Mouse (Mus musculus) liver, embryonic 15.5 days (tissue): ENCODE measurements around the gene Gm6121. TPM values are rescaled to one million over a fixed set of nuclear protein-coding genes. Genes with fewer than 3 reads are reported as not detected.
"Not testable (repeated sequence)": the region's sequence is repeated elsewhere in the genome, so short reads cannot be mapped to it uniquely, and the experiment has no call there.

ENCODE experiments used
- ATAC-seq: fragments of 200-750 bp; cut with Nextera tagmentation; 2 replicates; pipeline ENCODE4 v1.8.0; 2017; ENCODE audit warnings: moderate number of reproducible peaks, mild to moderate bottlenecking, moderate library complexity; ENCODE audit not compliant: insufficient read depth
- H3K27ac ChIP-seq: fragments of 300-500 bp; sonication (generic); replicated peaks from 2 replicates; pipeline ENCODE4 v1.5.1; 2015; ENCODE audit warnings: mild to moderate bottlenecking, inconsistent platforms
- H3K27me3 ChIP-seq: fragments of 300-500 bp; sonication (generic); 2 replicates; pipeline ENCODE4 v1.6.1; 2015; ENCODE audit warnings: mild to moderate bottlenecking, inconsistent platforms
- H3K36me3 ChIP-seq: fragments of 300-500 bp; sonication (generic); replicated peaks from 2 replicates; pipeline ENCODE4 v1.6.1; 2015; ENCODE audit warnings: moderate library complexity, mild to moderate bottlenecking, inconsistent platforms
- H3K4me1 ChIP-seq: fragments of 300-500 bp; sonication (generic); replicated peaks from 2 replicates; pipeline ENCODE4 v1.6.1; 2015; ENCODE audit warnings: inconsistent platforms
- H3K4me2 ChIP-seq: fragments of 300-500 bp; sonication (generic); 2 replicates; pipeline ENCODE4 v1.6.1; 2015; ENCODE audit warnings: moderate library complexity, mild to moderate bottlenecking, inconsistent platforms
- H3K4me3 ChIP-seq: fragments of 300-500 bp; sonication (generic); replicated peaks from 2 replicates; pipeline ENCODE4 v1.5.1; 2015; ENCODE audit warnings: mild to moderate bottlenecking, inconsistent platforms
- H3K9ac ChIP-seq: fragments of 300-500 bp; sonication (generic); 2 replicates; pipeline ENCODE4 v1.6.1; 2015; ENCODE audit warnings: moderate library complexity, mild to moderate bottlenecking, inconsistent platforms
- H3K9me3 ChIP-seq: fragments of 300-500 bp; sonication (generic); replicated peaks from 2 replicates; pipeline ENCODE4 v1.6.1; 2016; ENCODE audit warnings: inconsistent platforms
- WGBS: fragments of 180-500 bp; shearing (Covaris S2); methylation state at CpG from one replicate; pipeline ENCODE4 v1.1.7; 2015; ENCODE audit warnings: mixed read lengths; ENCODE audit not compliant: insufficient replicate concordance; 5-methylcytosine and 5-hydroxymethylcytosine counted together
- polyA plus RNA-seq: library from polyadenylated mRNA; unstranded; fragments of >200 nt; fragmentation: Nextera tagmentation; extraction: Ambion mirVana; gene quantifications from 2 replicates; pipeline ENCODE4 v1.2.1, GENCODE M21; 2015

Gm6121 gene
- not detected in 2 replicates for polyA plus RNA-seq

- not testable (repeated sequence) for H3K4me3 ChIP-seq, H3K9ac ChIP-seq, H3K27me3 ChIP-seq, H3K4me2 ChIP-seq, ATAC-seq, H3K9me3 ChIP-seq, H3K36me3 ChIP-seq, H3K4me1 ChIP-seq, H3K27ac ChIP-seq
- no CpG with 5 or more reads among the region's 5 CpGs for WGBS
Measured at GRCm38 (mm10) chrX:26935597-26935996, at the start of gene Gm6121. Gene Gm6121 (minus strand): TSS chrX:26935697.

Other genes starting within 250 kb of the Gm6121 start
- not detected in 2 replicates for gene Gm14525, start 233.1 kb downstream of the Gm6121 start, polyA plus RNA-seq